In genomic region chr14:106579281-106579680, GRCm38 (mm10) we compare ENCODE assay signal across 13 mouse cellular contexts.
"Had no signal": no experiment of that assay in that cellular context is flagged by ENCODE, and none has a peak within 500 bp of the region (broad histone marks: within the 10 kb centered on the region; RNA-seq: fewer than 3 reads in every experiment).

No protein-coding gene starts in this region.

- H3K4me1 ChIP-seq: limb, embryonic 10.5 days; liver, embryonic 15.5 days had no signal

- H3K27ac ChIP-seq: kidney, postnatal 0 days; limb, embryonic 10.5 days; liver, embryonic 15.5 days; midbrain, embryonic 13.5 days; stomach, postnatal 0 days had no signal

- H3K9ac ChIP-seq: liver, embryonic 15.5 days; midbrain, embryonic 13.5 days had no signal

- H3K27me3 ChIP-seq: liver, embryonic 15.5 days; midbrain, embryonic 13.5 days had no signal

- H3K9me3 ChIP-seq: limb, embryonic 10.5 days; liver, embryonic 15.5 days; midbrain, embryonic 13.5 days had no signal

- H3K36me3 ChIP-seq: limb, embryonic 10.5 days; liver, embryonic 15.5 days; midbrain, embryonic 13.5 days had no signal

- ATAC-seq: hindbrain, embryonic 16.5 days; lung, postnatal 0 days; midbrain, embryonic 13.5 days had no signal

- H3K4me3 ChIP-seq: limb, embryonic 10.5 days; liver, embryonic 15.5 days; midbrain, embryonic 13.5 days had no signal

- H3K4me2 ChIP-seq: liver, embryonic 11.5 days; liver, embryonic 15.5 days; midbrain, embryonic 13.5 days had no signal

- DNase-seq: kidney, adult 18-20 months; kidney, postnatal 36 days; lung, adult 2 months; lung, postnatal 36 days; thymus, postnatal 14 days had no signal
